Mouse (Mus musculus) cerebellum, adult 9-10 months (tissue): Measurements from ENCODE around the gene Pik3ap1.
"Not testable (repeated sequence)": the region's sequence is repeated elsewhere in the genome, so short reads cannot be mapped to it uniquely, and the experiment has no call there.

Source experiments
- DNase-seq: peaks from one replicate; pipeline ENCODE4 v3.0.0; 2022

Gene Pik3ap1

GRCm38 (mm10) chr19:41384922-41385508 lies at the start of gene Pik3ap1:
Pik3ap1 (minus strand) TSS chr19:41385102.
- no peak for DNase-seq

- not testable (repeated sequence) for DNase-seq
Measured at GRCm38 (mm10) chr19:41431512-41432164, 46.7 kb upstream of the Pik3ap1 start.

- not testable (repeated sequence) for DNase-seq
Measured at GRCm38 (mm10) chr19:41425927-41426772, 41.2 kb upstream of the Pik3ap1 start.

GRCm38 (mm10) chr19:41421264-41421663 lies 36.4 kb upstream of the Pik3ap1 start:
- no peak for DNase-seq

GRCm38 (mm10) chr19:41418786-41419185 lies 33.9 kb upstream of the Pik3ap1 start:
- no peak for DNase-seq

GRCm38 (mm10) chr19:41417995-41418394 lies 33.1 kb upstream of the Pik3ap1 start:
- DNase-seq: no peak

GRCm38 (mm10) chr19:41416201-41416600 lies 31.3 kb upstream of the Pik3ap1 start:
- DNase-seq: no peak

- DNase-seq: no peak
Measured at GRCm38 (mm10) chr19:41402603-41403002, 17.7 kb upstream of the Pik3ap1 start.

GRCm38 (mm10) chr19:41390856-41391255 lies 6.0 kb upstream of the Pik3ap1 start:
- no peak for DNase-seq

GRCm38 (mm10) chr19:41389351-41389750 lies 4.4 kb upstream of the Pik3ap1 start:
- no peak for DNase-seq

- DNase-seq: no peak
Measured at GRCm38 (mm10) chr19:41388242-41388641, 3.3 kb upstream of the Pik3ap1 start.

GRCm38 (mm10) chr19:41387262-41387661 lies 2.4 kb upstream of the Pik3ap1 start:
- no peak for DNase-seq

- DNase-seq: no peak
Measured at GRCm38 (mm10) chr19:41384406-41384851, 473 bp downstream of the Pik3ap1 start.

- no peak for DNase-seq
Measured at GRCm38 (mm10) chr19:41382391-41382978, 2.4 kb downstream of the Pik3ap1 start.

- DNase-seq: no peak
Measured at GRCm38 (mm10) chr19:41381581-41382239, 3.2 kb downstream of the Pik3ap1 start.

GRCm38 (mm10) chr19:41379195-41379594 lies 5.7 kb downstream of the Pik3ap1 start:
- DNase-seq: no peak

- peak; percentile 64 for DNase-seq
Measured at GRCm38 (mm10) chr19:41375791-41376190, 9.1 kb downstream of the Pik3ap1 start.

GRCm38 (mm10) chr19:41375096-41375495 lies 9.8 kb downstream of the Pik3ap1 start:
- peak; percentile 22 for DNase-seq

- DNase-seq: no peak
Measured at GRCm38 (mm10) chr19:41374658-41375057, 10.2 kb downstream of the Pik3ap1 start.

- no peak for DNase-seq
Measured at GRCm38 (mm10) chr19:41372322-41372721, 12.6 kb downstream of the Pik3ap1 start.

GRCm38 (mm10) chr19:41371373-41371772 lies 13.5 kb downstream of the Pik3ap1 start:
- no peak for DNase-seq

- DNase-seq: no peak
Measured at GRCm38 (mm10) chr19:41369557-41370460, 15.1 kb downstream of the Pik3ap1 start.
